Mouse (Mus musculus) testis, adult 10 weeks (tissue): Measurements from ENCODE around the gene Zfp467. TPM values are rescaled to one million over a fixed set of nuclear protein-coding genes. Genes with fewer than 3 reads are reported as not detected.

Experiments used
- polyA plus RNA-seq: library from polyadenylated mRNA; stranded (reverse); fragments of 350-450 nt; fragmentation: Illumina TruSeq; extraction: RNeasy Lipid Tissue Mini Kit (QIAGEN cat#74804); gene quantifications from one replicate; pipeline ENCODE4 v1.2.3, GENCODE M21; 2014; ENCODE audit warnings: low read depth, low replicate concordance

Gene Zfp467
- 0.83 TPM for polyA plus RNA-seq

GRCm38 (mm10) chr6:48445181-48446101 is at the start of gene Zfp467:
Gene Zfp467 (minus strand): TSS chr6:48445825.

GRCm38 (mm10) chr6:48447929-48448328 is 2.3 kb upstream of the Zfp467 start, which contains the start of gene Sspo:
Gene Sspo (plus strand): TSS chr6:48448229.

GRCm38 (mm10) chr6:48395105-48396007 is 50.3 kb downstream of the Zfp467 start, which contains the start of gene Krba1:
Gene Krba1 (plus strand): TSS chr6:48395586.

Other genes with a start within 250 kb of the Zfp467 start
- gene Krba1, start 50.2 kb downstream of the Zfp467 start, polyA plus RNA-seq: 9.1 TPM
- not detected for gene Sspo, start 2.4 kb upstream of the Zfp467 start, polyA plus RNA-seq
- 9.1 TPM for gene Atp6v0e2, start 91.8 kb upstream of the Zfp467 start, polyA plus RNA-seq
- gene Lrrc61, start 109.0 kb upstream of the Zfp467 start, polyA plus RNA-seq: 16.8 TPM
- gene Rarres2, start 127.0 kb upstream of the Zfp467 start, polyA plus RNA-seq: 2.2 TPM
- not detected for gene Gm45021, start 143.8 kb upstream of the Zfp467 start, polyA plus RNA-seq
- gene Repin1, start 148.1 kb upstream of the Zfp467 start, polyA plus RNA-seq: 3.5 TPM
- not detected for gene Gm44965, start 148.1 kb upstream of the Zfp467 start, polyA plus RNA-seq
- 0.14 TPM for gene Zfp775, start 156.2 kb upstream of the Zfp467 start, polyA plus RNA-seq
- 0.06 TPM for gene AI854703, start 180.9 kb upstream of the Zfp467 start, polyA plus RNA-seq
- 0.24 TPM for gene Gimap8, start 201.4 kb upstream of the Zfp467 start, polyA plus RNA-seq
- gene Gimap9, start 230.3 kb upstream of the Zfp467 start, polyA plus RNA-seq: 0.50 TPM
- gene Gimap4, start 238.7 kb upstream of the Zfp467 start, polyA plus RNA-seq: 2.3 TPM